Mouse (Mus musculus) CD8-positive naive resting alpha-beta T cell, adult 2 months (primary cell): Measurements from ENCODE around the gene Slc17a7.
"Not testable (repeated sequence)": the region's sequence is repeated elsewhere in the genome, so short reads cannot be mapped to it uniquely, and the experiment has no call there.

Experiments used
- DNase-seq, 2 experiments: peaks; one replicate each; pipeline ENCODE4 v3.0.0; 2022; ENCODE audit warnings: low read depth in 2 of 2, low spot score in 2 of 2

Gene Slc17a7

GRCm38 (mm10) chr7:45154096-45154992 is 9.4 kb upstream of the Slc17a7 start, which contains the start of the genes Pih1d1 and Aldh16a1:
Gene Pih1d1 (plus strand): TSS chr7:45154303.
Gene Aldh16a1 (minus strand): TSS chr7:45154584.
- DNase-seq: peak; percentile 96 to 98

- peak; percentile 47 to 59 for DNase-seq
Observed at GRCm38 (mm10) chr7:45154993-45155514, 8.7 kb upstream of the Slc17a7 start.

GRCm38 (mm10) chr7:45155590-45155989 is 8.2 kb upstream of the Slc17a7 start:
- no peak for DNase-seq

DNA sequence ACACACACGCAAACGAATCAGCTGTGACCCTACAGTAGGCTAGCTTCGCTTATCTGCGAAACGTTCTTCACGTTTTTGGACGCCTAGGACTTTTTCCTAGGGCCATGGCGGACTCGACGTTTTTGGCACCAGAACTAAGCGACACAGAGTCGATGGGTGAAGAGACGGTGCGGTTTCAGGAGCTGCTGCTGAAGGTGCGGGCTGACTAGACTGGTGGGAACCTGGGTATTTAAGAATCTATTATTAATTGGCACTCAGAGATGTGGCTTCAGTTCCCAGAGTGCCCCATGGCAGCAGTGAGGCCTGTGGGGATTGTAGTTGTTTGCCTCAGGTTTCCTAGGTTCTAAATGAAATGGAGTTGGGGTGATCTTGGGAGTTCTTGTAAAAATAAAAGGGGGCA is 7.5 kb upstream of the Slc17a7 start:
- no peak for DNase-seq

GRCm38 (mm10) chr7:45157459-45157858 is 6.3 kb upstream of the Slc17a7 start:
- no peak for DNase-seq

- DNase-seq: no peak
Observed at GRCm38 (mm10) chr7:45158991-45159390, 4.8 kb upstream of the Slc17a7 start.

GRCm38 (mm10) chr7:45160316-45160800 is 3.4 kb upstream of the Slc17a7 start:
- DNase-seq: no peak

- DNase-seq: no peak
Observed at GRCm38 (mm10) chr7:45160866-45161265, 2.9 kb upstream of the Slc17a7 start.

- peak; percentile 83 to 88 for DNase-seq
Observed at GRCm38 (mm10) chr7:45161612-45162473, 1.9 kb upstream of the Slc17a7 start.

- DNase-seq: no peak
Observed at GRCm38 (mm10) chr7:45162551-45162950, 1.2 kb upstream of the Slc17a7 start.

DNA sequence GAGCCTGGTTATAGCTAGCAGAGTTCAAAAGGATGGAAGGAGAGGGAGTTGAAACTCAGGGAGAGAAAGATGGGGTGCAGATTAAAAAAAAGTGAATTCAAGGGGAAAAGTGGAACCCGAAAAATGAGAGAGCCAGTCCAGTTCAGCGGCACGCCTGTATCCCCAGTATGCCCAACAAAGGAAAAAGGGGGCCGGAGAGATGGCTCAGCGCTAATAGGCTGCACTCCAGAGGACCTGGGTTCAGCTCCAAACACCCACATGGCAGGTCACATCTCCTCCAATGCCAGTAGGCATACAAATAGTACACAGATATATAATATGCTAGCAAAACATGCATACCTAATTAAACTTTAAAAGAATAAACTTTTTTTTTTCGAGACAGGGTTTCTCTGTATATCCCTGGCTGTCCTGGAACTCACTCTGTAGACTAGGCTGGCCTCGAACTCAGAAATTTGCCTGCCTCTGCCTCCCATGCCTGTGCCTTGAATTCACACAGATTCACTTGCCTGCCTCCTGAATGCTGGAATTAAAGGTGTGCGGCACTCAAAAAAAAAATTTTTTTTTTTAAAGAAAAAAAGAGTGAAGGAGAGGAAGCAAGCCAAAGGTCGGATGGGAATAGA is 643 bp upstream of the Slc17a7 start:
- DNase-seq: no peak

GRCm38 (mm10) chr7:45164833-45165232 is 1.1 kb downstream of the Slc17a7 start:
- no peak for DNase-seq

GRCm38 (mm10) chr7:45165701-45166100 is 2.0 kb downstream of the Slc17a7 start:
- no peak for DNase-seq

- no peak for DNase-seq
Observed at GRCm38 (mm10) chr7:45166950-45167401, 3.2 kb downstream of the Slc17a7 start.

DNA sequence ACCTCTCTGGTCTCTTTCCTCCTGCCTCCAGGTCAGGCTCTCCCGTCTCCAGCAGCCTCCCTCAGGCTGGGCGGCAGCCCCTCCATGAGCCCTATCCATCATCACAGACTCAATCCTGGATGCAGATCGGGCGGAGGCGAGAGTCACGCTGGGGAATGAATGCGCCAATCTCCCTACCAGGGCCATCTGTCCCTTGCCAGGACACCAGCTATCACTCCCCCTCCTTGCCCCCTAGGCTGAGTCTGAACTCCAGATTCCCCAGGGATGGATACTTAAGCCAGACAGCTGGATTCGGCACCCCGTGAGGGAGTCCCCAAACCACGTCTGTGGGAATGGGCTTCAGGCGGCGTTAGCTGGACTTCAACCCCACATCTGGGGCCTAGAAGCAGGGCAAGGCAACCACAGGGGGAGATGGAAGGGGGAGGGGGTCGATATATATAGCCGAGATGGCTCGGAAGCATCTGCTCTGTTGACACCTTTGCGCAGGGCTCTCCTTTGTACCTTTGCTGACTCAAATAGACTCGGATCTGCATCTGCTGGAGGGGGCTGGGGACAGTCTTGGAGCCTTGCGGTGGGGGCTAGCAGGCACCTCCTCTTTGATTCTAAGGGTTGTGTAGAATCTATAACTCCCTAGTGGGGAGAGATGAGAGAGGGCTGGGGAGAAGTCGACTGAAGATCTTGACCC is 4.2 kb downstream of the Slc17a7 start:
- no peak for DNase-seq

DNA sequence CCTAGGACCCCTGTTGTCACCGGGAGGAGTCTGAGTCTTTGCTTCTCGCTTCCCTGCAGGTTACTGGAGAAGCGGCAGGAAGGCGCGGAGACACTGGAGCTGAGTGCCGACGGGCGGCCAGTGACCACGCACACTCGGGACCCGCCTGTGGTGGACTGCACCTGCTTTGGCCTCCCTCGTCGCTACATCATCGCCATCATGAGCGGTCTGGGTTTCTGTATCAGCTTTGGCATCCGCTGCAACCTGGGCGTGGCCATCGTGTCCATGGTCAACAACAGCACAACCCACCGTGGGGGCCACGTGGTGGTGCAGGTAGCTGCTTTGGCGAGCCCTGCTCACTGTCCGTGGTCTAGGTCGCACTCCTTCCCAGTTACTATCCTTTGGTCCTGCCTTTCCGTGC is 4.9 kb downstream of the Slc17a7 start:
- DNase-seq: no peak

- DNase-seq: no peak
Observed at GRCm38 (mm10) chr7:45169495-45169894, 5.7 kb downstream of the Slc17a7 start.

DNA sequence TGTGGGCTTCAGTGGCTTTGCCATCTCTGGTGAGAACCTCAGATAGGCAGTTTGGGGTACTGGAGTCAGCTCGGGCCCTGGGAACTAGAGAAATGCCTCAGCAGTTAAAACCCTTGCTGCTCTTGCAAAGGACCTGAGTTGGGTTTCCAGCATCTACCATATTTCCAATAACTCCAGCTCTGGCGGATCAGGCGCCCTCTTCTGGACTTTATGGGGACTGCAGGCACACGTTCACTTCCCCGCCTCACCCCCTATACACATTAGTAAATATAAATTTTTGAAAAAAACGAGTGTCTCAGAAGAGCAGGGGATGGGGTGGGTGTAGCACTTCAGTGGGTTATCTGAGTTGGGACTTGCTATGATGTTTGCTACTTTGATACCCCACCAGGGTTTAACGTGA is 9.2 kb downstream of the Slc17a7 start:
- peak; percentile 44 to 63 for DNase-seq

GRCm38 (mm10) chr7:45173772-45174171 is 10.0 kb downstream of the Slc17a7 start:
- not testable (repeated sequence) for DNase-seq

DNA sequence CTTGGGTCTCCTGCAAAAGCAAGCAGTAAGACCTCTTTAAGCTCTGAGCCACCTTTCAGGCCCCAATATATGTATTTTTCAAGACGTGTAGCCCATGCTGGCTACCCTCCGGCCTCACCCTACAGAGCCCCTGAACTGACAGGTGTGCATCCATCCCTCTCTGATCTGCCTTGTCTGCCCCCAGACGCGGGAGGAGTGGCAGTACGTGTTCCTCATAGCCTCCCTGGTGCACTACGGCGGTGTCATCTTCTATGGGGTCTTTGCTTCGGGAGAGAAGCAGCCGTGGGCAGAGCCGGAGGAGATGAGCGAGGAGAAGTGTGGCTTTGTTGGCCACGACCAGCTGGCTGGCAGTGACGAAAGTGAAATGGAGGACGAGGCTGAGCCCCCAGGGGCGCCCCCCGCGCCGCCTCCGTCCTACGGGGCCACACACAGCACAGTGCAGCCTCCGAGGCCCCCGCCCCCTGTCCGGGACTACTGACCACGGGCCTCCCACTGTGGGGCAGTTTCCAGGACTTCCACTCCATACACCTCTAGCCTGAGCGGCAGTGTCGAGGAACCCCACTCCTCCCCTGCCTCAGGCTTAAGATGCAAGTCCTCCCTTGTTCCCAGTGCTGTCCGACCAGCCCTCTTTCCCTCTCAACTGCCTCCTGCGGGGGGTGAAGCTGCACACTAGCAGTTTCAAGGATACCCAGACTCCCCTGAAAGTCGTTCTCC is 11.0 kb downstream of the Slc17a7 start:
- no peak for DNase-seq
